Mouse (Mus musculus): ENCODE data around the gene Olfr352.

The Olfr352 gene

GRCm38 (mm10) chr2:36868160-36868559 is at the start of gene Olfr352:
Gene Olfr352 (plus strand): TSS chr2:36868460.
- DNase-seq (ENCODE audit: low spot score), result no peak

- DNase-seq (ENCODE audit: low spot score), result no peak
These were observed 22.2 kb upstream of the Olfr352 start, which contains the start of gene Olfr350 for GRCm38 (mm10) chr2:36846010-36846409. Gene Olfr350 (plus strand): TSS chr2:36846310.

GRCm38 (mm10) chr2:36862560-36862959 is 5.7 kb upstream of the Olfr352 start, which contains the start of gene Olfr351:
Gene Olfr351 (minus strand): TSS chr2:36862660.
- no peak for DNase-seq (ENCODE audit: low spot score)

- no peak for DNase-seq (ENCODE audit: low spot score)
These were observed 24.6 kb downstream of the Olfr352 start, which contains the start of gene Olfr353 for GRCm38 (mm10) chr2:36892836-36893235. Gene Olfr353 (minus strand): TSS chr2:36892936.

GRCm38 (mm10) chr2:36897114-36897513 is 28.9 kb downstream of the Olfr352 start:
- no peak for DNase-seq (ENCODE audit: low spot score)

GRCm38 (mm10) chr2:36905380-36905779 is 37.1 kb downstream of the Olfr352 start, which contains the start of gene Olfr354:
Gene Olfr354 (plus strand): TSS chr2:36905680.
- DNase-seq (ENCODE audit: low spot score), result no peak
